Mouse (Mus musculus) C2C12 (cell line): Measurements from ENCODE around the gene Armc8. TPM values are rescaled to one million over a fixed set of nuclear protein-coding genes. Genes with fewer than 3 reads are reported as not detected.

Experiments
- H3K27me3 ChIP-seq: one replicate; pipeline ENCODE4 v1.6.1; 2011; ENCODE audit not compliant: control insufficient read depth, insufficient read depth, insufficient read length
- H3K36me3 ChIP-seq: one replicate; pipeline ENCODE4 v1.6.1; 2011; ENCODE audit not compliant: control insufficient read depth, insufficient read depth
- H3K4me3 ChIP-seq: one replicate; pipeline ENCODE4 v1.5.1; 2011; ENCODE audit warnings: mild to moderate bottlenecking, control low read depth; ENCODE audit not compliant: poor library complexity, insufficient read depth, severe bottlenecking
- H3K79me2 ChIP-seq: one replicate; pipeline ENCODE4 v1.6.1; 2011; ENCODE audit not compliant: control insufficient read depth, insufficient read depth
- H3K79me3 ChIP-seq: one replicate; pipeline ENCODE4 v1.6.1; 2011; ENCODE audit warnings: low read depth, control low read depth
- H3ac ChIP-seq: one replicate; pipeline ENCODE3; 2011; ENCODE audit warnings: low read depth; ENCODE audit not compliant: control insufficient read depth, insufficient read length
- CEBPB ChIP-seq: IDR thresholded peaks from one replicate; pipeline ENCODE4 v1.6.1; 2011; ENCODE audit warnings: low read depth, mild to moderate bottlenecking, control low read depth, moderate library complexity
- CTCF ChIP-seq: IDR thresholded peaks from one replicate; pipeline ENCODE4 v1.5.1; 2011; ENCODE audit not compliant: control insufficient read depth, insufficient read depth, insufficient read length
- FOSL1 ChIP-seq: IDR thresholded peaks from one replicate; pipeline ENCODE4 v1.8.0; 2011; ENCODE audit warnings: mild to moderate bottlenecking, low read length; ENCODE audit not compliant: poor library complexity, insufficient read depth, severe bottlenecking
- MAX ChIP-seq: IDR thresholded peaks from one replicate; pipeline ENCODE4 v1.6.1; 2011; ENCODE audit warnings: mild to moderate bottlenecking, control low read depth
- MYOD1 ChIP-seq: IDR thresholded peaks from one replicate; pipeline ENCODE4 v1.6.1; 2011; ENCODE audit warnings: low read depth; ENCODE audit not compliant: control insufficient read depth, insufficient read length
- MYOG ChIP-seq: IDR thresholded peaks from one replicate; pipeline ENCODE4 v1.6.1; 2011; ENCODE audit not compliant: control insufficient read depth, insufficient read length; ENCODE audit errors: extremely low read depth
- USF1 ChIP-seq: IDR thresholded peaks from one replicate; pipeline ENCODE4 v1.6.1; 2011; ENCODE audit warnings: low read depth, mild to moderate bottlenecking, control low read depth, moderate library complexity
- polyA plus RNA-seq: library from polyadenylated mRNA; unstranded; fragments of >200 nt; fragmentation: generic; extraction: Trizol; gene quantifications from one replicate; pipeline ENCODE4 v1.2.1, GENCODE M21; 2012; ENCODE audit warnings: missing spikeins

Armc8 gene
- polyA plus RNA-seq, 1 experiment, result 7.0 TPM

- H3ac ChIP-seq, result no peak overlapping the region
- no peaks in the 10 kb centered on the region for H3K27me3 ChIP-seq
- no peaks in the 10 kb centered on the region for H3K36me3 ChIP-seq
- no peak for TF ChIP-seq MYOD1
- no peak for TF ChIP-seq MAX
- TF ChIP-seq MYOG, result no peak
- TF ChIP-seq CTCF, result no peak
- no peak for TF ChIP-seq USF1
- TF ChIP-seq FOSL1, result no peak
- TF ChIP-seq CEBPB, result no peak
- peaks cover 13% of the 10 kb centered on the region for H3K79me2 ChIP-seq
- no peak overlapping the region for H3K4me3 ChIP-seq
- no peaks in the 10 kb centered on the region for H3K79me3 ChIP-seq
Measured at GRCm38 (mm10) chr9:99439064-99439463, 129.6 kb downstream of the Armc8 start.

GRCm38 (mm10) chr9:99437781-99438565 lies 130.7 kb downstream of the Armc8 start:
- H3K79me2 ChIP-seq, result peaks cover 22% of the 10 kb centered on the region
- H3ac ChIP-seq, result no peak overlapping the region
- no peaks in the 10 kb centered on the region for H3K79me3 ChIP-seq
- no peak overlapping the region for H3K4me3 ChIP-seq
- H3K27me3 ChIP-seq, result no peaks in the 10 kb centered on the region
- H3K36me3 ChIP-seq, result no peaks in the 10 kb centered on the region
- TF ChIP-seq FOSL1 (no peak), MYOG (no peak), MAX (no peak), USF1 (no peak), CTCF (no peak), CEBPB (no peak), MYOD1 (no peak)

DNA sequence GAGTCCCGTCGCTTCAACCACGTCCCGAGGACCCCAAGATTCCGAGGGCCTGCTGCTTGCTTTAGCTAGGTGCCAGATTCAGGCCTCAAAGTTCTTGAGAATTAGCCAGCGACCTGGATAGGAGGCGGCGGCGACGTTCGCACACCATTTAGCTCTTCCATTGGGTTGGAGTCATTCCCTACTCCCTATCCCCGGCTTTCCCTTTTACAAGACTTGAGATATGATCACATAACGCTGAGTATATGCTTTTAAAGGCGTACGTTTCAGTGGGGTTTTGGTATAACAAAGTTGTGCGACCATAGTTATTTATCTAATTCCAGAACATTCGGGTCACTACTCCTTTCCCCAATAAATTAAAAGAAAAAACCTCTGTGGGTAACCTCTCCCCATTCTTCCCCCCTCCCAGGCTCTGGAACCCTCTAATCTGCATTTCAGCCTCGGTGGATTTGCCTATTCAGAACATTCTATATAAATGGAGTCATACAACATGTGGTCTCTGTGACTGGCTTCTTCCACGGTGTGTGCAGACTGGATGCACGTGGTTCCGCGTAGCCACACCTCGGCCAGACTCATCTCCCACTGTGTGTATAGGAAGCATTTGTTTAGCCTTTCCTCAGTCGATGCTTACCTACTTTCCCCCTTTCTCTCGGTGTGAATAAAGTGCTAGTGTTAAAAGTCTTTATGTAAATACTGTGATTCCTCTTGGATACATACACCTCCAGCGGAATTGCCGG lies 131.5 kb downstream of the Armc8 start, which contains the start of gene Mras:
Mras (minus strand) TSS at position 351 of the 734 bp plus-strand sequence.
- no peak for TF ChIP-seq CEBPB
- no peak for TF ChIP-seq MYOD1
- TF ChIP-seq FOSL1, result no peak
- no peak for TF ChIP-seq USF1
- TF ChIP-seq CTCF, result no peak
- TF ChIP-seq MAX, result no peak
- no peak for TF ChIP-seq MYOG

DNA sequence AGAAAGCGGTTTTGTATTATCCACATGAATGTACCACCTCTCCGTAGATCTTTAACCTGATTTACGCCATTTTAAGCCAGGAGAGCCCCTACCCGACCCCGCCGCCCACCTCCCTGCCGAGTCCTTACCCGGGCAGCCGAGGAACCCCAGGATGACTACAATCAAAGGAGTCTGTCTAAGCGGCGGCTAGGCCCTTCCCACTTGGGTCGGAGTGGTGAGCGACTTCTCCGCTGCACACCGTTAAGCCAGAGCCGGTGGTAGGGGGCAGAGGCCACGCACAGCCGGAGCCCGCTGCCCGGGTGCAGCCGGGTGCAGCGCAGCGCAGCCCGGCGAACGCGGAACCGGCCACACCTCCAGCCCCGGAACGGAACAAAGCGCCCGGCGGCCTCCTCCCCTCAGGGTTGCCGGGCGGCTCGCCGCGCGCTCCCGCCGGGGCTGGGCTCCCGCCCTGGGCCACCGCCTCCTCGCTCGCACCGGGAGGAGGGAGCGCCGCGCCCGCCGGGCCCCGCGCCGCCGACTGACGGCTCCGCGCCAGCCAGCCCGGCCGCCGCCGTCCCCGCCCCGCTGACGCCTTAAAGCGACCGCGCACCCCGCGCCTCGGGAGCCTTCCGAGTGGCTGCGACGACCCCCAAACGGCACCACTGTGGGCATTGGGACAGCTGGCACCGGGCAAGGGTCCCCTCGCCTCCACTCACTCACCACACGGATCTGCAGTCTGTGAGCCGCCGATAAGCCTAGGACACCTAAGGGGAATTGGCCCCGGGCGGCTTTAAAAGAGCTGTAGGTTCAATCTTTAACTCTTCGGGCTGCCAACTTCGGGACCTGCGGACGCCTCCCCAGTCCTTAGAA lies 132.3 kb downstream of the Armc8 start:
- no peaks in the 10 kb centered on the region for H3K36me3 ChIP-seq
- H3K79me2 ChIP-seq, result peaks cover 22% of the 10 kb centered on the region
- no peaks in the 10 kb centered on the region for H3K79me3 ChIP-seq
- peak overlapping the region; percentile 50 for H3K4me3 ChIP-seq
- TF ChIP-seq MAX (no peak), MYOG (no peak), FOSL1 (no peak), MYOD1 (no peak), CTCF (no peak), CEBPB (no peak), USF1 (no peak)
- peak overlapping the region; percentile 77 for H3ac ChIP-seq
- H3K27me3 ChIP-seq, result no peaks in the 10 kb centered on the region

More for the DNA sequence above, 131.5 kb downstream of the Armc8 start, which contains the start of gene Mras:
- peaks cover 22% of the 10 kb centered on the region for H3K79me2 ChIP-seq
- no peaks in the 10 kb centered on the region for H3K27me3 ChIP-seq
- no peaks in the 10 kb centered on the region for H3K36me3 ChIP-seq
- peak within 1 kb of the TSS; percentile 77 for H3ac ChIP-seq
- H3K79me3 ChIP-seq, result no peaks in the 10 kb centered on the region
- peak within 1 kb of the TSS; percentile 50 for H3K4me3 ChIP-seq

DNA sequence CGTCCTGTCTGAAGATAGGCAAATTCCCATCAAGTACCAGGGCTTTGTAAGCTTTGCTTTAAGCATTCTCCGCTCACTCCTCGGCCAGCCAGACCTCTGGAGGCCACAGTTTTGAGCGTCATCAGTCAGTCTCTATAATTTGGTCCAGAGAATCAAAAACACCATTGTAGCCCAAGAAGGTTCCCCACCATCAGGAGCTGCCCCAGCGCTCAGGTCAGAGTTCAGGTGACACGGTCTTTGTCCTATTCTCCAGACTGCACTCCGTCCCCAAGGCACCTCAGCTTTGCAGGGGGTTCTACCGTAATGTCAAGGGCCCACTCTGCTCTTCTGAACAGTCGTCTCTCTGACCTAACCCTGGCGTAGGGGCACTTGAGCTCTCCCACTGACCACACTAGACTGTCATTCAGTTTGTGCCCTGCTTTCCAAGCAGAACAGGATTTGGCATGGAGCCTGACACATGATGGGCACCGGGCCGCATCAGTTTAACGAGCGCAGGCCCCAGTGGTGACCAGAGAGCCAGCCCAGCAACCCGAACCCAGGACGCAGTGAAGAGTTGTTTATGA lies 133.0 kb downstream of the Armc8 start:
- TF ChIP-seq MAX (no peak), USF1 (no peak), MYOD1 (no peak), CEBPB (no peak), FOSL1 (no peak), CTCF (no peak), MYOG (no peak)
- Histone ChIP-seq H3K27me3 (no peaks in the 10 kb centered on the region), H3K79me2 (peaks cover 29% of the 10 kb centered on the region), H3K36me3 (no peaks in the 10 kb centered on the region), H3K4me3 (peak overlapping the region; percentile 50), H3K79me3 (no peaks in the 10 kb centered on the region), H3ac (peak overlapping the region; percentile 9)
